Mouse (Mus musculus) heart, postnatal 0 days (tissue): ENCODE results near the gene Ccl5. TPM values are rescaled to one million over a fixed set of nuclear protein-coding genes. Genes with fewer than 3 reads are reported as not detected.
"Not testable (repeated sequence)": the region's sequence is repeated elsewhere in the genome, so short reads cannot be mapped to it uniquely, and the experiment has no call there.

Source experiments
- ATAC-seq: fragments of 200-750 bp; cut with Nextera tagmentation; 2 replicates; pipeline ENCODE4 v1.8.0; 2017; ENCODE audit warnings: low read depth, moderate number of reproducible peaks, moderate library complexity; ENCODE audit not compliant: insufficient read depth
- DNase-seq: peaks from one replicate; pipeline ENCODE4 v3.0.0-alpha.2; 2016; ENCODE audit warnings: low spot score
- H3K27ac ChIP-seq: fragments of 300-500 bp; sonication (generic); 2 replicates; pipeline ENCODE4 v1.5.1; 2014; ENCODE audit warnings: low read depth, mild to moderate bottlenecking
- H3K27me3 ChIP-seq: fragments of 300-500 bp; sonication (generic); 2 replicates; pipeline ENCODE4 v1.6.1; 2014; ENCODE audit warnings: low read length, mixed read lengths; ENCODE audit not compliant: control insufficient read depth, insufficient read depth
- H3K36me3 ChIP-seq: fragments of 300-500 bp; sonication (generic); replicated peaks from 2 replicates; pipeline ENCODE4 v1.6.1; 2014; ENCODE audit warnings: low read length, mixed read lengths; ENCODE audit not compliant: control insufficient read depth, insufficient read depth
- H3K4me1 ChIP-seq: fragments of 300-500 bp; sonication (generic); 2 replicates; pipeline ENCODE4 v1.6.1; 2014; ENCODE audit warnings: antibody characterized with exemption; ENCODE audit not compliant: control insufficient read depth, insufficient read depth
- H3K4me2 ChIP-seq: fragments of 300-500 bp; sonication (generic); 2 replicates; pipeline ENCODE4 v1.6.1; 2014; ENCODE audit warnings: low read depth, mild to moderate bottlenecking, low read length, moderate library complexity
- H3K4me3 ChIP-seq: fragments of 300-500 bp; sonication (generic); 2 replicates; pipeline ENCODE4 v1.5.1; 2014; ENCODE audit warnings: low read depth, low read length
- H3K9ac ChIP-seq: fragments of 300-500 bp; sonication (generic); replicated peaks from 2 replicates; pipeline ENCODE4 v1.6.1; 2014; ENCODE audit warnings: low read depth, low read length, mixed read lengths
- H3K9me3 ChIP-seq: fragments of 300-500 bp; sonication (generic); replicated peaks from 2 replicates; pipeline ENCODE4 v1.6.1; 2016; ENCODE audit warnings: low read length; ENCODE audit not compliant: control insufficient read depth
- CTCF ChIP-seq: IDR thresholded peaks from 2 replicates; pipeline ENCODE4 v1.5.1; 2016; ENCODE audit warnings: antibody characterized with exemption, control low read depth, low read depth
- EP300 ChIP-seq: IDR thresholded peaks from 2 replicates; pipeline ENCODE4 v1.6.1; 2016; ENCODE audit warnings: antibody characterized with exemption, low read depth
- WGBS: fragments of 180-500 bp; shearing (Covaris S2); extraction: QIAGEN DNeasy Blood & Tissue Kit; methylation state at CpG from one replicate; pipeline ENCODE4 v1.1.7; 2014; 5-methylcytosine and 5-hydroxymethylcytosine counted together
- polyA plus RNA-seq: library from polyadenylated mRNA; unstranded; fragments of >200 nt; fragmentation: Nextera tagmentation; extraction: Ambion mirVana; gene quantifications from 2 replicates; pipeline ENCODE4 v1.2.1, GENCODE M21; 2015
- total RNA-seq: library from RNA; depleted of rRNA; stranded (reverse); fragments of >200 nt; gene quantifications from 2 replicates; pipeline ENCODE4 v1.2.3, GENCODE M21; 2014; ENCODE audit warnings: low replicate concordance

Gene Ccl5
- total and polyA plus RNA-seq, 2 experiments from 2014 or later: 0.31 TPM; not detected in 1

DNA sequence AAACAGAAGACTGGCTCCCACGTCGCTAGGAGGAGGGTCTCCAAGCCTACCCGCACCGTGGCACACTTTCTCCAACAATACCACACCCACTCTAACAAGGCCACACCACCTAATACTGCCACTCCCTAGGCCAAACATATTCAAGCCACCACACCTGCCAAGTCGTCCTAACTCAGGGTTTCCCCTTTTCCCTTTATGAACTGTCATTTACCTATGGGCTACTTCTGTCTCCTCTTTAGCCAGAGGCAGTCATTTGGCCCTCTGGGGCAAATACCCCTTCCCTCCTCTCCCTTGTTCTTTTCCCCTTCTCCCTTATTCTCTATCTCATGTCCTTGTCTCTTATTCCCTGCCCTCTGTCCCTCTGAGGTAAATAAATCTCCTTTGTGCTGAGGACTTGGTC is 21.4 kb upstream of the Ccl5 start:
- 76% methylated on average over 5 of the region's 5 CpGs for WGBS
- ATAC-seq (no peak), DNase-seq (no peak)
- Histone ChIP-seq H3K27ac (no peak overlapping the region), H3K4me3 (no peak overlapping the region), H3K27me3 (no peaks in the 10 kb centered on the region), H3K4me1 (no peaks in the 10 kb centered on the region), H3K36me3 (no peaks in the 10 kb centered on the region), H3K9ac (no peak overlapping the region), H3K9me3 (no peaks in the 10 kb centered on the region), H3K4me2 (no peak overlapping the region)
- no peak for TF ChIP-seq EP300

DNA sequence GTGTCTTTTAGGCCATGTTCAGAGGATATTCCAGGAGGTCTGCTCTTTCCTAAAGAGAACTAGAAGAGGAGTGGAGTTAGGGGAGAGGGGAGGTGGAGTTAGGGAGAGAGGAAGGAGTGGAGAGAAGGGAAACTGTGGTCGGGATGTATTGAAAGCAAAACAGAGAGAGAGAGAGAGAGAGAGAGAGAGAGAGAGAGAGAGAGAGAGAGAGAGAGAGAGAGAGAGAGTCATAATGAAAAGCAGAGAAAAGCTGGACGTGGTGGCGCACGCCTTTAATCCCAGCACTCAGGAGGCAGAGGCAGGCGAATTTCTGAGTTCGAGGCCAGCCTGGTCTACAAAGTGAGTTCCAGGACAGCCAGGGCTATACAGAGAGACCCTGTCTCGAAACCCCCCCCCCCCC is 20.7 kb upstream of the Ccl5 start:
- H3K4me3 ChIP-seq, H3K27ac ChIP-seq, H3K9ac ChIP-seq, H3K4me2 ChIP-seq, H3K9me3 ChIP-seq, DNase-seq, H3K4me1 ChIP-seq, H3K27me3 ChIP-seq, H3K36me3 ChIP-seq, ATAC-seq: not testable (repeated sequence)
- WGBS: 86% methylated on average over 7 of the region's 7 CpGs

DNA sequence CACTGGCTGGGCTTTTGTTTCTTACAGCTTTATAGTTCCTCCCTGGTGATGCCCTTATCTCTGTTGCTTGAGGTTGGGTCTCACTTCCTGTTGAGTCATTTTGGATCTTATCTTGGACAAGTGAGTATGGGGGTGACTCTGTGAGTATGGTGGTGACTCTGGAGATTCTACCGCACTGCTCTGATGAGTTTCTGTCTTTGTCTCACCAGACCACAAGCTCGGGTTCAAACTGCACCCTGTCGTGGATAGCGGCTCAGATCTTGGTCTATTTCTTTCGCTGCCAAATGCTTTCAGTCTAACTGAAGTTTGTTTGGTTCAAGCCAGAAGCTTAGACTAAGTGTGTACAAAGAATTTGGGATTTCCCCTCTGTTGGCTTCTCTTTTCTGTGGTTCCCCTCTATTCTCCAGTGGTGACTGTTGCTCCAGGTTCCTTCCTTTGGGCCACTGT is 19.9 kb upstream of the Ccl5 start:
- Histone ChIP-seq H3K4me1 (no peaks in the 10 kb centered on the region), H3K27me3 (no peaks in the 10 kb centered on the region), H3K27ac (no peak overlapping the region), H3K9me3 (no peaks in the 10 kb centered on the region), H3K36me3 (no peaks in the 10 kb centered on the region), H3K9ac (no peak overlapping the region), H3K4me2 (no peak overlapping the region), H3K4me3 (no peak overlapping the region)
- no peak for ATAC-seq
- WGBS: 73% methylated on average over 5 of the region's 5 CpGs
- no peak for TF ChIP-seq CTCF
- no peak for TF ChIP-seq EP300
- DNase-seq: no peak

DNA sequence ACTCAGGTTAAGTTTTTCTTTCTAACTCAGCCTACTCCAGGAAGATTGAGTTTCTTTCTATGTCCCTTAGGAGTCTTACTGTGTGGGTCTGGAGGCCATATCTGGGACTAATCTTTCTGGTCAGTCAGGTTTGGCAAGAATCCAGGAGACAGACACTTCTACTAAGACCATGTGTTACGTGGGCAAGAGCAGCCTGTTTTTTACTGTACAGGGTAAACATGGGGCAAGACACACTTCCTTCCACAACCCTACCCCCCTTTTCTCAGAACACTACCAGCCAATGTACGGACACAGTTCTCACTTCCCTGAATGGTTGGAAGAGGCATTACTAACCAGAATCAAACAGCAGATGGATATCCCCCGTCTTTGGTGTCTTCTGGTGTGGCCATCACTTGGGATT is 13.9 kb upstream of the Ccl5 start:
- Histone ChIP-seq H3K9ac (no peak overlapping the region), H3K4me2 (no peak overlapping the region), H3K4me3 (no peak overlapping the region), H3K27me3 (no peaks in the 10 kb centered on the region), H3K4me1 (no peaks in the 10 kb centered on the region), H3K9me3 (no peaks in the 10 kb centered on the region), H3K36me3 (no peaks in the 10 kb centered on the region), H3K27ac (no peak overlapping the region)
- ATAC-seq (no peak), DNase-seq (no peak)
- WGBS: 59% methylated on average over 3 of the region's 3 CpGs
- TF ChIP-seq EP300 (no peak), CTCF (no peak)

DNA sequence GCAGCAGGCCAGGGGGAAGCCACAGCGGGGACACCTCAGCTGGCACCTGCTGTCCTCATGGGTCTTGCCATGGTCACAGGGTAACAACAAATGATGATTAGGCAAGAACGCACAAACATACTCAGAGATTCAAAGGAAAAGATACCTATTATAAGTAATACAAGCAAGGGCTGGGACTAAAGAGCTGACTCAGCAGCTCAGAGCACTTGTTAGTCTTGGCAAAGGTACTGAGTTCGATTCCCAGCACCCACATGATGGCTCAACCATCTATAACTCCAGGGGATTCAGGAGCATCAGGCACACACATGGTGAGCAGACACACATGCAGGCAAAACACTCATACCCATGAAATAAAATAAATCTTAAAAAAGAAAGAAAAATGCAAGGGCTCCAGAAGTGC is 11.1 kb upstream of the Ccl5 start:
- Histone ChIP-seq H3K9me3 (no peaks in the 10 kb centered on the region), H3K9ac (no peak overlapping the region), H3K27me3 (no peaks in the 10 kb centered on the region), H3K36me3 (no peaks in the 10 kb centered on the region), H3K4me3 (no peak overlapping the region), H3K4me2 (no peak overlapping the region), H3K27ac (no peak overlapping the region), H3K4me1 (no peaks in the 10 kb centered on the region)
- TF ChIP-seq CTCF (no peak), EP300 (no peak)
- DNase-seq: no peak
- WGBS: 83% methylated on average over 3 of the region's 3 CpGs
- ATAC-seq: no peak

DNA sequence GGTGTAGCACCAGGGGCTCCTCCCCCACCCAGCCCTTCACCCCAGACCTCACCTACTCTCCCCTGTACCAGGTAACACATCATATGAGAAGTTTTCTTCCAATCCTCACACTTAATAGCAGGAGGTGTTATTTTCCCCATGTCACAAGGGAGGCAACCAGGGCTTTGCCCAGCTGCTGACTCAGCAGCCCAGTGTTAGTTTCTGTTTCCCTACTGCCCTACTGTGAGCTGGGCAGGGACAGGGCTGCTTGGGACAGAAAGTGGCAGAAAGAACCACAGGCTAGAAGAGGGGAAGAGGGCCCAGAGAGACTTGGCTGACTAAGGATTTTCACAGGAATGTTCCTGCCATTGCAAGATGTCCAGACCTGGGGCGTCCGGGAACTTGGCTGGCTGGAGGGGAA is 10.6 kb upstream of the Ccl5 start:
- H3K4me1 ChIP-seq: no peaks in the 10 kb centered on the region
- H3K9me3 ChIP-seq: no peaks in the 10 kb centered on the region
- H3K36me3 ChIP-seq: no peaks in the 10 kb centered on the region
- DNase-seq (no peak), ATAC-seq (no peak)
- H3K27me3 ChIP-seq: no peaks in the 10 kb centered on the region
- H3K4me2 ChIP-seq: no peak overlapping the region
- H3K9ac ChIP-seq: no peak overlapping the region
- TF ChIP-seq CTCF (no peak), EP300 (no peak)
- H3K27ac ChIP-seq: no peak overlapping the region
- 85% methylated on average over 2 of the region's 2 CpGs for WGBS
- H3K4me3 ChIP-seq: no peak overlapping the region
